Mouse (Mus musculus) kidney, postnatal 4 days (tissue): Measurements from ENCODE around the gene Il17rd.

Source experiments
- DNase-seq, 2 experiments: peaks; one replicate each; pipeline ENCODE4 v3.0.0; 2021; ENCODE audit warnings: mixed read lengths in 2 of 2

The Il17rd gene

DNA sequence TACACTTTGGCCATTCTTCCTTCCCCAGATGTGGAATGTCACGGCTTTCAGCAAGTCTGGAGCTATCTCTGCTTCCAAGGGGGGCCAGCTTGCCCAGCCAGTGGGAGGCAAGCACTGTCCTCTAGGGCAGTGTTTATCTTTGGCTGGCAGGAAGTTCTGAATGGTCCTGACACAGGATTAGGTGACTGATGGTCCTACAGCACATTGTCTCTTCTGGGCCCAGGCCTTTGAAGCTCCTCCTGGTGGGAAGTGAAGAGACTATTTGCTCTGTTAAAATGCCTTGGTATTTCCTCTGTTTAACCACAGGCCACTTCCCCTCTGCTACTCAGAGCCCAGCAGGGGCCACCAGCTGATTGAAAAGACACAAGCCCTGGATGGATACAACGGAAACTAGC lies 6.2 kb downstream of the Il17rd start:
- DNase-seq: peak; percentile 52 to 71

DNA sequence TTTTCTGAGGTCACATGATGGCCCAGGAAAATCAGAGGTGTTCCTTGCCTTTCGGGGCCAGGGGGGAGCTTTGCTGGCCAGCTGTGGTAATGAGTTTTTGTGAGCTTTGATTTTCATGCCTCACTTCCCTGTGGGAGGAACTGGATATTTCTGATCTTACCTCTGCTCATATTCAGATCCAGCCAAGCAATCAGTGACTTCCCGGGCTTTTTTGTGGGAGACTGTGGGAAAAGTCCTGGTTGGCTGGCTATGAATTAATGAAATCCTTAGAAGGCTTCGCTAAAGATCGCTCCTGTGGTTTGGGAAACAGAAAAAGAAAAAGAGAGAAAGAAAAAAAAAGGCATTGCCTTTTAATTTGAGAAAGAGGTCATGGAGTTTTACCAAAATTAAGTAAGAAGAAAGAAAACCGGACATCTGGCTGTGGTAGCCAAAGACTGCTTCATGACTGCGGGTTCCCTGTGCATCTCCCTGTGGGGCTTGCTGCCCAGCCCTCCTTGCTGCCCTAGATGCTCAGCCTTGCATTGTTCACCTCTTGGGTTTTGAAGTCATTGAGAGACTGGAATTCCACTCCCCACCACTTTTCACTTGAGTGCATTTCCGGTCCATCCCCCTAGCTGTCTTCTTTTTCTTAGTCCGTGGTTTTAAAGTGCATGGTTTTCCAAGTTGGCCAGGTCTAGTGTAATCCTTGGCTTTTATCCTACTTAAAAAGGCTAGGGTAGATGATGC lies 9.7 kb downstream of the Il17rd start:
- peak; percentile 1 to 51 for DNase-seq

DNA sequence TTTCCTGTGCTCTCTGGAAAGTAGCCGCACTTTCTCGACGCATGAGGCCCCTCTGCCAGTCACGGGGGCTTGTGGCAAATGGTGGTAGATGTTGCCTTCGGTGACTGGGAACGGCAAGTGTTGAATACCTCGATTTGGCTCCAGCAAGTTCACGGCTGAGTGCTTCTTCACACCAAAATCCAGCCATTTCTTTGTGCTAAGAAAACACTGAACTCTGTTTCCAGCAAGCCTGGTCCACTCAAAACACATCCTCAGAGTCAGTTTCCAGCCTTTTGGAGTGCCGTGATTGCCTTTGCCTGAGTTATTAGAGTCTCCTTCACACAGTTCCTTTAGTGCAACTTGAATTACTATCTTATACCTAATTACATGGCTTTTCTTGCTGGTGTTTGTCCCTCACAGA lies 11.3 kb downstream of the Il17rd start:
- peak in 1 of 2 experiments; percentile 7 for DNase-seq

DNA sequence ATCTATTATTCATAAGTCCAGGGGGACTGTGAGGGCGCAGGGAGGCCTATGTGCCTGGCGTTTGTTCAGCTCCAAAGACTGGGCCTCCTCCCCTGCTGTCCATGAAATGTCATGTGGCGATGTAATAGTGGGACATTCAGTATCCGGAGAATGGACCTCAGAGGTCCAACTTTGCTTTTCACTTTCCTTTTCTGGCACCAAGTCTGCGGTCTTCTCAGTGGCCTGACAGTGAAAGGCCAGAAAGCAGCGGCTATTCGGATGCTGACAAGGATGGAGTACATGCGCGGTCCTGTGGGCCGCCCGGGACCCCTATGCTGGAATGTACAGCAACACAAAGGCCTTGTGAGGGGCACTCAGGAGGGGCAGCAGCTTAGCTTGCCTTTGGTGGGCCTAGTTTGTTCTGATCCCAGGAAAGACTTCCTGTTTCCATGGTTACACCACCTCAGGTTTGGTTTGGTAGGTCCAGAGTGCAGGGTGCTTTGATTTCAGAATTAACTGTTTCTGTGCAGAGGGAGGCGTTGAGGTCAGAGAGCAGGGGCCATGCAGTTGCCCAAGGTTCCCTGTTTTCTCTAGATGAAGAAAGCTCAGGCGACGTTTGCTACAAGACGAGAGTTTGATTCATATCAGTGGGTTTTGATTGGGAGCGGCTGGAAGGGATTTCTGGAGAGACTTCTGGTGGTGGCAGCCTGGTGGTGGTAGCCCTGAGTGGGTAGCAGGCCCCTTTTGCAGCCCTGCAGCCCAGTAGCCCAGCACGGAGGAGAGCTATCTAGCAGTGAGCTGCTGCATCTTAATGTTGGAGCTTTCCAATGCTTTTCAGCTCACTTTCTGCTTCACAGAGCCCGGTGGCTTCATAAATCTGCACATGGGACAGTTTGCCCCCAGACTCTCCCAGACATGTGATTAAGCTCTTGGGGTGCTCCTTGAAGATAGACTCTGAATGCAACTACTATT lies 12.1 kb downstream of the Il17rd start:
- DNase-seq: peak in 1 of 2 experiments; percentile 17

DNA sequence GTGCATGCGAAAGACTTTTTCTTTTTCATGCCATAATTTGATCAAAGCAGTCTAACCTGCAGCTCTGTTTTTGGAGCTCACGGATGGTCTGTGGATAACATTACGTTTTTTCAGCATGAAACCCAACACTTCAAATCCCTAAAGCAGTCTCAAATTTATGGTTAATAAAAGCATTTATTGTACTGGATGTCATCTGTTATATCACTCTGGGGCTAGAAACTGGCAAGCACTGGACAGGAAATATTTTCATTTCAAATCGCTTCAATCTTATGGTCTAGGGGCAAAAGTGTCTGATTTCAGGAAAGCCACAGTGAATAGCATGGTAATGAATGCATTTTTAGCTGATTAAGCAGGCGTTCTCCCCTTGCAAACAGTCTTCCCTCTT lies 12.8 kb downstream of the Il17rd start:
- DNase-seq: no peak

DNA sequence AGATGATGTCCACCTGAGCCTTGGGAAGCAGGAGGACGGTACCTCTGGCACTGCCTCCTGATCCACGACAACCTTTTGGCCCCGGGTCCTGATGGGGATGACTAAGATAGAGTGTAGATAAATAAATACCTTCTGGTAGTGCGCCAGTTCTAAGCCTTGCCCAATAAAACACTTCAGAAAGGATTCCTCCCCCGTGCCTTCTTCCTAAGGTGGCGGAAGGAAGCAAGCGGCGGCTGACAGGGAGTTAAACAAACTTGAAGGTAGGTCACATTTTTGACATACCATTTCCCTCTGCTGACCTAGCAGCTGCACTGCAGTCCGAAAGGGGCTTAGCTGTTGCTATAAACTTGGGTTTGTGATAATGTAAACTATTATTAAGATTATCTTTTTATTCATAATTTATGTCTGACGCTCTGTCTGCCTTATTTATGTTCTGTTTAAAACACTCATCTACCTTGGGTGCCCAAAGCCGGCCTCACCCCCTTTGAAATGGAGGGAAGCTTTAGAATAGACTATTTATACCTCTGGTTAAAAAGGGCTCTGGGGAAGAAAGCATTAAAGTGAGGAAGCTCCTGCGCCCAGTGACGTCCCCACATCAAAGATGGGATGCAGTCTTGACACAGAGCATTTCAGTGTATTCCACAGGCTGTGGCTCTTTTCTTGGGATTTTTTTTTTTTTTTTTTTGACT lies 19.9 kb downstream of the Il17rd start:
- peak in 1 of 2 experiments; percentile 63 for DNase-seq

DNA sequence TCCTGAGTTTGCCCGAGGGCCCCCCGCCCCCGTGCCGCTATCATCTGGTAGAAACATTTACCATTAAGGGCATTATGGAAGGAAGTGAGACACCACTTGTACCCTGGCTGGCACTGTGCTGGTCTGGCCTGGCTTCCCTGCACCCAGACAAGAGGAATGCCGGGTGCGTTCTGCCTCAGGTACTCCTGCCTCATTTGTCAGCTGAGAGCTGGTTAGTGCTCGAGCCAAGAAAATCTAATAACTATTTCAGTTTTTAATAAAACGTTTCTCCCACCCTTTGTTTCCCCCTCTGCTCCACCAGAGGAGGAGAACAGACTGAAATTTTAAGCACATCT lies 20.4 kb downstream of the Il17rd start:
- DNase-seq: no peak

DNA sequence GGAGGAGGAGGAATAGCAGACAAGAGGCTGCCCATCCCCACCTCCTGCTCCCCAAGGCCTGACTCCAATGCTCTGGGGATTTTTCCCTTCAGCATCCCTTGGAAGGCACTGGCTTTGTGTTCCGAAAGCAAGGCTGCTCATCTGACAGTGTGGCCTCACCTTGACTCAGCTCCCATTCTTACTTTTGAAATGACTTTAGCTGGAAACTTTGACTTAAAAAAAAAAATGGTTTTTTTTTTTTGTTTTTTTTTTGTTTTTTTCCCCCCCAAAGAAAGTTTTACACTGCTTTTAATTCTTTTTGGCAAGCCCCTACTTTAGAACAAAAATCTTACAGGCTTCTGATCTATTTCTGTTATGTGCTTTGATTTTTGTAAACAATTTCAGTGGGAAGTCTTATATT lies 24.6 kb downstream of the Il17rd start:
- DNase-seq: no peak

DNA sequence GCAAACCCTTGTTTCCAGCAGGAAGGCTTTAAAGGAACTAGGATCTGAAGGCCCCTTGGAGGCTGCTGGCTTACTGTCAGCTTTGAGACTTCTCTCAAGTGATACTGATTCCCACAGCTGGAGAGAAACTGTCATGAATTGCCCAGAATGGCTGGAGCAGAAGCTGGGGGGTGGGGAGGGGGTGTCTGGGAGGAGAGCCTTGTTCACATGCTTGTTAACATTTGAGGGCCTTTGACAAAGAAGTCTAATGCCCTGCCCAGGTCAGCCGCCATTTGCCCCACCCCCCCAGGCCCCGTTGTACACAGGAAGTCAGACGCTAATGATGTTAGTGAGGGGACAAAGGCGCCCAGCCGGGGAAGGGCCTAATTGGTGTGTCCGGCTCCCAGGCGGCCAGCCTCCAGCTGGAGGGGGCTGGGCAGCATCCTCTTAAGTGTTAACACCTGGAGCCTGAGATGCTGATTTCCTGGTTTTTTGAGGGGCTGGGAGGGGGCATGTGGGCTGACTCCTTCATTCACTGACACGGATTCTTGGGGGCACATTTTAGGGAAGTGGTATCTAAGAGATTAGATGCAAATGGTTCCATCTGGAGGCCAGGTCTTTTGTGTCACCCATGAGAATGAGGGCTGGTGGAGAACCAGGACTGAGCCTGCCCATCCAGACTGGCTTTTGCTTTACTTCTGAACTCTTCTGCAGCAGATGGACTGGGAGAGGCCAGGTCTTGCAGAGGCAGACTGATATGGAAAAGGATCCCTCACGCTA lies 27.6 kb downstream of the Il17rd start:
- peak; percentile 71 to 80 for DNase-seq

DNA sequence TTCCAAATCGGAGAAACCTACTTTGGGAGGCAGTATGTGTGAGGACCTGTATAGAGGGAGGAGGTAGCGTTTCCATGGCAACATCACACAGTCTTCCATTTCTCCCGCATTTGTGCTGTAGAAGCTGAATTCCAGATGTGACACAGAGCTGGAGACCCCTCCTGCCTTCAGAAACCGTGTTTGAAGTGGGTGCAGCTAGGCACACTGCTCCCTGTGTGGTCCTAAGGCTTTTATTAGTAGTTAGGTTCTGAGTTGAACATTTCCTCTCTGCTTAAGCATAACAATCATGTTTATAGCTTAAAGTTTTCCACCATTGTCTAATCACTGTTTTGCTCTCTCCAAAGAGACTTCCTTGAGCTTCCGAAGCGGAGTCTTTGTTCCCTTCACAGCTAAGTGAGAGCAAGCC lies 29.1 kb downstream of the Il17rd start:
- DNase-seq: no peak

DNA sequence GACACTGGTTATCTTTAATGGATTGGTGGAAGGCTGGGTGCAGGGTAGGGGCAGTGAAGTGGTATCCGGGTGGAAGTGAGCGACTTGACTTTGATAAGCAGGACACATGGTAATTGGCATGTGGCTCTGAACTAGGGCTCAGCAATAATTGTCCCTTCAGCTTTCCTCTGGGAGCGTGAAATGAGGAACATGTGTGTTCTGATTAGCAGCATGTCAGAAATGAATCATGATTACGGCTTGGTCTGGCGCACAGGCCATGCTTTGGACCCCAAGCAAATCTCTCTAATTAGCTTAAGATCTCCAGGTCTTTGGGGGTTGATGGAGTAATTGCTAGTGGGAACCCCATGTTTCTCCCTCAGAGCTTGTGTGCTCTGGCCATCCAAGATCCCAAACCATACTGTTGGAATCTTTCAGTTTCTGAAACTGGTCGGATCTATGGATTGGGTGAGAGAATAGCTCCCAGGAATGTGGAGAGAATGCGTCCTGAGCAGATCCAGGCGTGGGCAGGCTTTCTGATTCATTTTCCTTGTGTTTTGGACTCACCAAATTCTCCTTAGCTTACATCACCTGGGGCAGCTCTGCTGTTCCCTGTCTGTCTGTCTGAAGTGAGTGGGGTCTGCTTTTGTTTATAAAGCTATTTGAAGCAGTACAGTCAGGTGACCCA lies 30.8 kb downstream of the Il17rd start:
- no peak for DNase-seq

DNA sequence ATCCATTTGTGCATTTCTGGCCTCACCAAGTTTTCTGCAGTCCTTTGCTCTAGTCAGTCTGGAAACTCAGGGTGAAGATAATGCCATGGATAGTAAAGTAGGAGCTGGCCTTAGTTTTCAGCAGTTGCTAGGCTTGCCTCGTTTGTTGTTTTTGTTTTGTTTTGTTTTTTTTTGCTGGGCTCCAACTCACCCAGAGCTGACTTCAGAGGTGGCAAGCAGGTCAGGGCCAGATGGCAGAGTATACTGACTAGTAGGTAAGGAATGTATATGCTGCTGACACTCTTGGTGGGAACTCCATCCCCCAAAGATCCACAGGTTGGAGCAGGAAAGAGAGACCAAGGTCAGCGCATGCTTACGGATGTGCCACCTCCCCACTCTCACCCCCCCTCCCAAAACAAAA lies 31.4 kb downstream of the Il17rd start:
- DNase-seq: no peak

DNA sequence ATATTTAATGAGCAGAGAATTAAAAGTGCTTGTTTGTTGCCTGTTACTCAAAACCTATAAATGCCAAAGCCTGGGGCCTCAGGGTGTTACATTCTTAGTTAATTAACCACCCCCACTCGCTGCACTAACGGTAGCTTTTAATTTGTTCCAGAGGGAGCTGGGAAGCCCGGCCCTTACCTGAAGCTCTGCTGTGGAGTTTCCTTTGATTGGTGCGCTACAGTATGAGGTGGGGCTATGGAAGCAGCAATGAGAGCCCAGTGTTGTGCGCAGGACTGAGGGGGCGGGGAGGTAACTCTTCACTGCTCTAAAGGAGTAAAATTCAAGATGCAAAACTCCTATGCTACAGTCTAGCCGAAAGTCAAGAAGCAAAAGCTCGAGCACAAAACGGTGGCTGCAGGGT lies 32.0 kb downstream of the Il17rd start:
- peak; percentile 53 to 73 for DNase-seq

DNA sequence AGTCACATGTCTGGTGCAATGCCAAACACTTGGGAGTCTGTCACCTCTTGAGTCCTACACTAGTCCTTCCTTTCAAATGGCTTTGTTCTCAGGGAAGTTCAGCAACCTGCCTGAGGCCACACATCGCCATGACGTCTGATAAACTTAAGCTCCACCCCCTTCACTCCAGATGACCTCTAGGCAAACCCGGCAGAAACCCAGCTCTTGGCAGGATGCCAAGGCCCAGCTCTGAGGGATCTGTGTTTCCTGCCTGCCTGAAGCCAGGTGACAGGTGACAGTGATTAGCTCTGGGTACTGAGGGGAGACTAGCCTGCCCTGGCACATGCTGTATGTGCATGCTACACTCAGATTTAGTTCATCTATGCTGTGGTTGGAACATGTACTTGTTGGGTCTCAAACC lies 33.2 kb downstream of the Il17rd start:
- DNase-seq: peak; percentile 47 to 66

DNA sequence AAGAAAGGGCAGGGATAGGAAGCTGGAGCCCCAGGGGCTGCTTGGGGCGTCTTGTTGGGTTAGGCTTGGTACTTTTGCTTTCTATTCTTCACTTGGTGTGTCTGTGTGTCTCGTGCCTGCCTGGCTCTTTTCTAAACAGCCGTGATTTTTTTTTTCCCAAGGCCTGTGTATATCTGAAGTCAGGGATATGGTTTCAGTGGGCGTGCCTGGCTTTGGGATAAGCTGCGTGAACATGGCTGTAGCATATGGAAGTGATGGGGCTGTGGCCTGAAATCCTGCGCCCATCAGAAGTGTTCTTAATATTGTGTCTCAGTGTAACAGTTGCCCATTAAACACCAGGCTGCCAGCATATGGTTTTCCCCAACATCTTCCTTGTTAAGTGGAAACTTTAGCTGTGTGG lies 36.3 kb downstream of the Il17rd start:
- no peak for DNase-seq

DNA sequence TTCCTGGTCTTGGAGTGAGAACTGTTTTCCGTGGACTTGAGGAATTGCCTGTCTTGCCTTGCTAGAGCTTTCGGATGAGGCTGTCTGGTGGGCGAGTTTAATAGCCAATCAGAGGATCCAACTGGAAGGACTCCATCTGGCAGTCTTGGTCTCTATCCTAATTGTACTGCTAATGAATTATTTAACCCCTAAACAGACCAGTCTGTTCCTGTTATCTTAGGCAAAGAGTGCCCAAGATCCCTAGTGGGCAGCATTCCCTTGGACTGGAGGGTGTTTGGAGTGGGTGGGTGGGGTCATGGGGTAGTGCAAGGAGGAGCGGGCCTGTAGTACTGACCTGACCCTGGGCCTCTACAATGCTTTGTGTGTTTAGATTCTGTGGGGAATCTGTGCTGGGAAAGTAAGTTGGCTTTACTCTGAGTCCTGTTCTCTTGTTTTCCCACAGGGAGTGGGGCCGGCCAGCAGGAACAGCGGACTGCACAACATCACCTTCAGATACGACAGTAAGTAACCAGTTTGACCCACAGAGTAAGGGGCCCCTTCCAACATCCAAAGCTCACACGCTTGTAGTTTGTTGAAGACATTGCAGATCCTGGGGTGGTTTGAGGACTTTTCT lies 37.3 kb downstream of the Il17rd start:
- no peak for DNase-seq

DNA sequence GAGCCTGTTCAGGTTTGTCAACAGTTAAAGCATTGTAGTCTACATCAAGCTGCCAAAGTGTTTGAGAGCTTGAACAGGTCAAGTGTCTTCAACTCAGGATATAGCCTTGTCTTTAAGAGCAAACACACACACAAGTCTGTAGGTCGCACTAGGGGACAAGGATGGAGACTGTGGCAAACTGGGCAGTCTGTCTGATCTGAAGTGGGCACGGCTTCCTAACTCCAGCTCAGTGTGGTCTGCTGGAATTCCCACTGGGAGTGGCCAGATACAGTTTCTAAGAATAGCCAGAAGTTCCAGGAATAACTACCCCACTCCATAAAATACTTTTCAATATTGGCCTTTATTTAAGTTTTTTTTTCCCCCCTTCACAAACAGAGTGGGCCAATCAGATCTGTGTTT lies 37.8 kb downstream of the Il17rd start:
- no peak for DNase-seq

DNA sequence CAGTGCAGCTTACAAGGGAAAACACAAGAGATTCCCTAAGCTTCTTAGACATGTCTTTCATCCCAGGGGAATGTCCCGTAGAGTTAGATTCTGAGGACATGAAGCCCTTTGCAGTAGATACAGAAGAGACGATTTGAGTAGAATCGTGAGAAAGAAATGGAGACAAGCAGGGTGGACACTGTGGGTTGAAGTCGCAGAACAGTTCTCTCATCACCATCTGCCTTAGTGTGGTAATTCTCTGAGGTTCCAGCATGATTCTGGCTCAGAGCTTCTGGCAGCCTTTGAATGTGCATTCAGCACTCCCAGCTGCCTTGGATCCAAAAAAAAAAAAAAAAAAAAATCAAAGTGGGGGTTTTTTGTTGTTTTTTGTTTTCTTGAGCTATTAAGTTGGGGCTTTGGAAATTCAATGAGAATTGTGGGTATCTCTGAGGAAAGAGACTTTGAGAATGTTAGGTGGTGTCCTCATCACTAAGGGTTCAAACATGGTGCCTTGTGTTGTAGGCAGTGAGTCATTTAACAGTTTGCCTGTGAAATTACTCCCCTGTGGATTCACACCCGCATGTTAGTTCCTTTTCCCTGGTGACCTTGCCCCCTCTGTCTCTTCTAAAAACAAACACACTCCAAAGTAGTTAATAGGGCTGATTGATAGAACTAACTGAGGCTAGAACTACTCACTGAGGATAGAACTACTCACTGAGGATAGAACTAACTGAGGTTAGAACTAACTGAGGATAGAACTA lies 43.0 kb downstream of the Il17rd start:
- no peak for DNase-seq

DNA sequence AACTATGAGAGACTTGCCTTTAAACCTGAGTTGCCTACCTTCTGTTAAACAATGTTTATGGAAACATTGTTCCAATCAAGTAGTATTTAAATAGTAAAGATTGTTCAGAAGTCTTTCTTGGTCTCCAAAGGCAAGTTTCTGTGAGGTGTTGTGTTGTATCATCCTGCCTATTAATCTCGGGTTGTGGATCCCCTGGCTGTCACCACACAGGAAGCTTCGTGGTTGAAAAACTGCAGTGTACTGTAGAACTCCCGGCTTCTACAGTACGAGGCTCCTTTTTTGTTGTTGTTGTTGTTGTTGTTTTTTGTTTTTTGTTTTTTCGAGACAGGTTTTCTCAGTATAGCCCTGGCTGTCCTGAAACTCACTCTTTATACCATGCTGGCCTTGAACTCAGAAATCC lies 46.7 kb downstream of the Il17rd start:
- DNase-seq: no peak

DNA sequence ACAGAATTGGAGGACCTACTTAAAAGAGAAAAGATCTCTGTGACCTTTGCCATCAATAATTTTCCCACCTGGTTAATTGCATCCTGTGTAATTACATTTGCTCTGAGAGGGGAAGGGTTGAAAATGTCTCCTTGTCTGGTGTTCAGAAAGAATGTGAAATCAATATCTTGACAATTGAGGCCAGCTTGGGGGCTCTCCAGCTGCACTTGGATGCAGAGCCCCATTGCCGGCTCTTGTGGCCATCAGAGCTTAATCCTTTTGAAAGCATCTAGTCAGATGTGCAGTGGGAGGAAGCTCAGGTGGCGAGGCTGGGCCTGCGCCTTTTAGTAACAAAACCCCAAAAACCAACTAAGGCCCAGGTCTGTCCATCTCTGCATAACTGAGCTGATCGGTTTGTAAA lies 47.3 kb downstream of the Il17rd start:
- no peak for DNase-seq

DNA sequence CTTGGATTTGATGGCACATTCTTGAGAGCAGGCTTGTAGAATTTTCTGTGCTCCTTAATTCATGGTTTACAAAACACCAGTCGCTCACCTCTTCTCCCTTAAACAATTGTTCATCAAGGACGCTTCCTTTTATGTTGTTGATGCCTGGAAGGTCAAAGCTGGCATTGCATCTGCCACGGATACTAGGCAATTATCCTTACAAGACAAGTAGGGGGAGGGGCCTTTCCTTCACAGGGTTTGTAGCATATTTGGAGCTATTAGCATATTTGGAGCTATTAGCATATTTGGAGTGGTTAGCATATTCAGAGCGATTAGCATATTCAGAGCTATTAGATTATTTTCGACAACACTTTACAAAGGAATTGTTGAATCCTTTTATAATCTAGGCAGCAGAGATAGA lies 55.5 kb downstream of the Il17rd start:
- DNase-seq: no peak
